In genomic region chr14:58468451-58468850, GRCm38 (mm10) we compare ENCODE assay signal across 18 mouse cellular contexts.
DNase-seq lines count a peak whose midpoint lies in the region; ATAC-seq lines count a peak whose summit lies in the region.
"Had no signal": no experiment of that assay in that cellular context is flagged by ENCODE, and none has a peak within 500 bp of the region (broad histone marks: within the 10 kb centered on the region; RNA-seq: fewer than 3 reads in every experiment).

No protein-coding gene starts in this region.

- 56% methylated on average over 7 of the region's 7 CpGs for WGBS in embryonic facial prominence, embryonic 11.5 days
- WGBS in limb, embryonic 12.5 days, result 12% methylated on average over 7 of the region's 7 CpGs

- no peak for ATAC-seq in embryonic facial prominence, embryonic 11.5 days (replicated peaks; ENCODE audit: insufficient number of reproducible peaks, low FRiP score, low TSS enrichment, low read depth)
- ATAC-seq in limb, embryonic 12.5 days (ENCODE audit: insufficient number of reproducible peaks, insufficient read depth, low FRiP score, low TSS enrichment, low read depth), result 0 out of 2 replicates have a peak, but pooled peaks have one; percentile 31
- ATAC-seq: forebrain, embryonic 13.5 days had no signal

- no peak overlapping the region for H3K4me2 ChIP-seq in embryonic facial prominence, embryonic 11.5 days (ENCODE audit: low read depth, low read length)
- H3K4me2 ChIP-seq in limb, embryonic 12.5 days, result 0 out of 2 replicates have a peak overlapping the region, but pooled peaks have one; percentile 27
- H3K4me2 ChIP-seq: embryonic facial prominence, embryonic 13.5 days; forebrain, embryonic 13.5 days; heart, embryonic 12.5 days; hindbrain, embryonic 14.5 days had no signal

- no peak overlapping the region for H3K27ac ChIP-seq in embryonic facial prominence, embryonic 11.5 days (replicated peaks; ENCODE audit: low read depth, low read length)
- peak overlapping the region; percentile 66; the same call in 1 of the 2 replicates for H3K27ac ChIP-seq in limb, embryonic 12.5 days
- H3K27ac ChIP-seq: embryonic facial prominence, embryonic 13.5 days; forebrain, embryonic 13.5 days; heart, adult 2 months; hindbrain, embryonic 10.5 days; hindbrain, embryonic 14.5 days had no signal

- no peak overlapping the region for H3K9ac ChIP-seq in embryonic facial prominence, embryonic 11.5 days (replicated peaks; ENCODE audit: low read length)
- H3K9ac ChIP-seq in limb, embryonic 12.5 days (replicated peaks), result no peak overlapping the region
- H3K9ac ChIP-seq: embryonic facial prominence, embryonic 13.5 days; forebrain, embryonic 13.5 days; heart, embryonic 12.5 days; hindbrain, embryonic 14.5 days had no signal

- no peak overlapping the region for H3K4me3 ChIP-seq in embryonic facial prominence, embryonic 11.5 days (ENCODE audit: low read depth, low read length)
- no peak overlapping the region for H3K4me3 ChIP-seq in limb, embryonic 12.5 days (replicated peaks)
- H3K4me3 ChIP-seq: embryonic facial prominence, embryonic 13.5 days; forebrain, embryonic 13.5 days; heart, adult 2 months; heart, embryonic 12.5 days; hindbrain, embryonic 10.5 days had no signal

- H3K9me3 ChIP-seq in embryonic facial prominence, embryonic 11.5 days (replicated peaks; ENCODE audit: control insufficient read depth, low read length), result no peaks in the 10 kb centered on the region
- no peaks in the 10 kb centered on the region; the same call in 1 of the 2 replicates for H3K9me3 ChIP-seq in limb, embryonic 12.5 days
- H3K9me3 ChIP-seq: embryonic facial prominence, embryonic 13.5 days; forebrain, embryonic 13.5 days; heart, embryonic 12.5 days; hindbrain, embryonic 10.5 days had no signal

- peak; percentile 48 for DNase-seq in embryonic facial prominence, embryonic 11.5 days (ENCODE audit: low spot score)
- peak; percentile 69 for DNase-seq in forelimb bud, embryonic 11.5 days (ENCODE audit: low read depth, low spot score)
- no peak for DNase-seq in spleen, postnatal 10 days (ENCODE audit: low spot score in 2 of 2)
- DNase-seq in embryo, embryonic 10.5 days (ENCODE audit: low spot score), result no peak
- no peak for DNase-seq in cerebellum, postnatal 10 days
- DNase-seq: adrenal gland, adult 2 months; adrenal gland, postnatal 25 days; cerebellum, adult 18-20 months; cerebellum, adult 9-11 months; embryo, embryonic 11 days; gastrocnemius, postnatal 10 days; heart, adult 2 months had no signal

- no peaks in the 10 kb centered on the region for H3K27me3 ChIP-seq in embryonic facial prominence, embryonic 11.5 days (ENCODE audit: control insufficient read depth, insufficient read depth, low read length)
- H3K27me3 ChIP-seq in limb, embryonic 12.5 days, result no peaks in the 10 kb centered on the region
- H3K27me3 ChIP-seq: embryonic facial prominence, embryonic 13.5 days; forebrain, embryonic 13.5 days; heart, embryonic 12.5 days had no signal

- no peaks in the 10 kb centered on the region for H3K4me1 ChIP-seq in embryonic facial prominence, embryonic 11.5 days (ENCODE audit: control insufficient read depth, insufficient read depth, low read length)
- H3K4me1 ChIP-seq in limb, embryonic 12.5 days (replicated peaks), result peaks cover 20% of the 10 kb centered on the region
- H3K4me1 ChIP-seq: embryonic facial prominence, embryonic 13.5 days; forebrain, embryonic 13.5 days had no signal

- H3K36me3 ChIP-seq in embryonic facial prominence, embryonic 11.5 days (replicated peaks; ENCODE audit: control insufficient read depth, insufficient read depth, low read depth, low read length), result no peaks in the 10 kb centered on the region
- no peaks in the 10 kb centered on the region for H3K36me3 ChIP-seq in limb, embryonic 12.5 days
- H3K36me3 ChIP-seq: embryonic facial prominence, embryonic 13.5 days; heart, embryonic 12.5 days; hindbrain, embryonic 10.5 days had no signal

Comparison
In these comparisons a context has a peak if more than half of its experiments do, and no peak if none do; other contexts are left out.
1. DNase-seq: peak in embryonic facial prominence, embryonic 11.5 days (single experiment) and forelimb bud, embryonic 11.5 days (single experiment); none in spleen, postnatal 10 days (0 of 2), embryo, embryonic 10.5 days (single experiment) and cerebellum, postnatal 10 days (0 of 2).